Comparison of ENCODE assay signal across 27 mouse cellular contexts in the genomic region with DNA sequence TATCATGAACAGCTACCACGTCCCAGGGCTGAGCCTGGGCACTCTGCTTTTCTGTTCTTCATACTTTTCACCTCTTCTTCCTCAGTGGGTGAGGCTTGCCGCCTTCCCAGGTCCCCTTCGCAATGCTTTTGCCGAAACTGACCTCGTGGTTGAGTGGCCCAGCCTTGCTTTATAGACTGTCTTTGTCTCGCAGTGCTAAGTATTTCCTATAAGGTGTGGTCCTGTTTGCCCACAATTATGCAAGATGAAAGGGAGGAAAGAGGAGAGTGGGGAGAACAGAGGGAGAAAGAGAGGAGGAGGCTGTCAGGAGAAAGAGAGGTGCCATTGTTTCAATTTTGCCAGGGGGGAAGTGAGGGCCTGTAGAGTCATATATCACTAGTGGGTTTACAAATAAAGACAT.
A peak's percentile ranks its signal among the peaks of the same experiment; 100 is the strongest.
DNase-seq lines count a peak whose midpoint lies in the region; ATAC-seq lines count a peak whose summit lies in the region.
"Had no signal": no experiment of that assay in that cellular context is flagged by ENCODE, and none has a peak within 500 bp of the region (broad histone marks: within the 10 kb centered on the region; RNA-seq: fewer than 3 reads in every experiment).

No protein-coding gene starts in this region.

- no peak for DNase-seq in lung, postnatal 25 days (ENCODE audit: low spot score)
- peak; percentile 33 for DNase-seq in 3T3-L1 (ENCODE audit: low read depth, low spot score)
- DNase-seq in spleen, adult 18-20 months = no peak
- DNase-seq in cerebellum, postnatal 4 days (ENCODE audit: low spot score in 2 of 2) = no peak
- DNase-seq in cerebellum, adult 8-10 months = no peak
- DNase-seq: adrenal gland, postnatal 10 days; adrenal gland, postnatal 36 days; B cell, adult 2 months; cerebellum, adult 18-20 months; cerebellum, postnatal 10 days; cerebellum, postnatal 36 days; forebrain, postnatal 0 days; gastrocnemius, postnatal 25 days; heart, adult 18-20 months; heart, postnatal 10 days; heart, postnatal 36 days had no signal

- no peak overlapping the region for H3K4me2 ChIP-seq in lung, embryonic 15.5 days
- H3K4me2 ChIP-seq in intestine, embryonic 15.5 days (replicated peaks) = no peak overlapping the region
- no peak overlapping the region for H3K4me2 ChIP-seq in stomach, embryonic 16.5 days (ENCODE audit: low read depth, low read length)
- H3K4me2 ChIP-seq: heart, embryonic 12.5 days; heart, embryonic 15.5 days; hindbrain, embryonic 13.5 days had no signal

- no peak overlapping the region for H3K9ac ChIP-seq in lung, embryonic 15.5 days
- no peak overlapping the region for H3K9ac ChIP-seq in intestine, embryonic 15.5 days
- H3K9ac ChIP-seq in stomach, embryonic 16.5 days (ENCODE audit: low read length) = no peak overlapping the region
- H3K9ac ChIP-seq: forebrain, postnatal 0 days; heart, embryonic 12.5 days; heart, embryonic 15.5 days; hindbrain, embryonic 13.5 days had no signal

- no peaks in the 10 kb centered on the region for H3K27me3 ChIP-seq in lung, embryonic 15.5 days
- H3K27me3 ChIP-seq in intestine, embryonic 15.5 days (replicated peaks) = no peaks in the 10 kb centered on the region
- H3K27me3 ChIP-seq in stomach, embryonic 16.5 days (ENCODE audit: control insufficient read depth, insufficient read depth, low read length) = no peaks in the 10 kb centered on the region
- H3K27me3 ChIP-seq: heart, embryonic 12.5 days; heart, embryonic 15.5 days; hindbrain, embryonic 13.5 days; Patski had no signal

- no peaks in the 10 kb centered on the region for H3K9me3 ChIP-seq in lung, embryonic 15.5 days
- no peaks in the 10 kb centered on the region for H3K9me3 ChIP-seq in intestine, embryonic 15.5 days
- no peaks in the 10 kb centered on the region for H3K9me3 ChIP-seq in stomach, embryonic 16.5 days (replicated peaks; ENCODE audit: control insufficient read depth, low read length)
- H3K9me3 ChIP-seq: G1E; heart, embryonic 12.5 days; heart, embryonic 15.5 days; hindbrain, embryonic 10.5 days had no signal

- peak overlapping the region; percentile 58 for H3K27ac ChIP-seq in lung, embryonic 15.5 days
- no peak overlapping the region for H3K27ac ChIP-seq in intestine, embryonic 15.5 days
- peak overlapping the region; percentile 2; the same call in 1 of the 2 replicates for H3K27ac ChIP-seq in stomach, embryonic 16.5 days (ENCODE audit: low read length)
- H3K27ac ChIP-seq: heart, embryonic 15.5 days; hindbrain, embryonic 10.5 days; hindbrain, embryonic 13.5 days had no signal

- H3K36me3 ChIP-seq in lung, embryonic 15.5 days = no peaks in the 10 kb centered on the region
- no peaks in the 10 kb centered on the region for H3K36me3 ChIP-seq in intestine, embryonic 15.5 days
- H3K36me3 ChIP-seq in stomach, embryonic 16.5 days (ENCODE audit: control insufficient read depth, insufficient read depth, low read length) = no peaks in the 10 kb centered on the region
- H3K36me3 ChIP-seq: G1E; heart, embryonic 12.5 days; heart, embryonic 15.5 days; hindbrain, embryonic 10.5 days; hindbrain, embryonic 13.5 days had no signal

- peak; percentile 61; the same call in 1 of the 2 replicates for ATAC-seq in lung, embryonic 15.5 days (ENCODE audit: borderline replicate concordance, extremely low read depth, low FRiP score, low TSS enrichment)
- peak; percentile 54 for ATAC-seq in intestine, embryonic 15.5 days
- ATAC-seq in stomach, embryonic 16.5 days (ENCODE audit: insufficient read depth, low FRiP score) = peak; percentile 26
- ATAC-seq: forebrain, embryonic 14.5 days; forebrain, postnatal 0 days; hindbrain, embryonic 16.5 days; Patski had no signal

- no peak overlapping the region for H3K4me3 ChIP-seq in lung, embryonic 15.5 days
- H3K4me3 ChIP-seq in intestine, embryonic 15.5 days (replicated peaks) = no peak overlapping the region
- H3K4me3 ChIP-seq in stomach, embryonic 16.5 days (replicated peaks; ENCODE audit: low read length) = no peak overlapping the region
- H3K4me3 ChIP-seq: heart, embryonic 12.5 days; heart, embryonic 15.5 days; hindbrain, embryonic 10.5 days; hindbrain, embryonic 13.5 days had no signal

- 49% methylated on average over 6 of the region's 6 CpGs for WGBS in lung, embryonic 15.5 days
- 51% methylated on average over 6 of the region's 6 CpGs for WGBS in intestine, embryonic 15.5 days
- 57% methylated on average over 6 of the region's 6 CpGs for WGBS in stomach, embryonic 16.5 days

- peaks cover 18% of the 10 kb centered on the region for H3K4me1 ChIP-seq in lung, embryonic 15.5 days
- peaks cover 6% of the 10 kb centered on the region for H3K4me1 ChIP-seq in intestine, embryonic 15.5 days (replicated peaks)
- H3K4me1 ChIP-seq in stomach, embryonic 16.5 days (ENCODE audit: control insufficient read depth, insufficient read depth, low read length) = no peaks in the 10 kb centered on the region; the same call in 1 of the 2 replicates
- H3K4me1 ChIP-seq: heart, embryonic 12.5 days; heart, embryonic 15.5 days; hindbrain, embryonic 13.5 days had no signal
